Mouse (Mus musculus): ENCODE results near the gene Hepacam2.

DNA sequence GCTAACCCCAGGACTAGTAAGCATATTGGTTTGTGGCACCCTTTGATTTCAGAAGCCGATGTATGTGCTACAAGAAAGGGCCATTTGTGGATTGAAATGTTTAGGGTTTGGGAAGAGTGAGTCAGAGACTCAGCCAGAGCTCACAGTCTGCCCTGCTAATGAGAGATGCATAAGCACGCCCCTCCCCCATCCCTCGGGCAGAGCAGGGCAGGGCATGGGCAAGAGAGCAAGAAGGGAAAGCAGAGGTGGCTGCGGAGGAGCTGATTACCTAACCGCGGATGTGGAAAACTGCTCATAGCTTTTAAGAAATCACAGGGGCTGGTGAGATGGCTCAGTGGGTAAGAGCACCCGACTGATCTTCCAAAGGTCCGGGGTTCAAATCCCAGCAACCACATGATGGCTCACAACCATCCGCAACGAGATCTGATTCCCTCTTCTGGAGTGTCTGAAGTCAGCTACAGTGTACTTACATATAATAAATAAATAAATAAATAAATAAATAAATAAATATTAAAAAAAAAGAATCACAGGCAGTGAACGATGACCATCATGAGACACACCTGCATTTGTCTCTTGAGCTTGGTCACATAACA lies 42.1 kb downstream of the Hepacam2 start:
- TF ChIP-seq CTCF (IDR thresholded peaks at IDR 0.05; ENCODE audit: low read depth) (no peak), EP300 (IDR thresholded peaks at IDR 0.05; ENCODE audit: low read depth) (no peak)

All from heart, postnatal 0 days (tissue).